Mouse (Mus musculus) kidney, embryonic 14.5 days (tissue): ENCODE measurements around the gene Neurl4. TPM values are rescaled to one million over a fixed set of nuclear protein-coding genes. Genes with fewer than 3 reads are reported as not detected.

Source experiments
- microRNA-seq: library from miRNA; unstranded; fragments of <30 nt; microRNA quantifications from one replicate; pipeline ENCODE4, GENCODE M21; 2016
- polyA plus RNA-seq: library from polyadenylated mRNA; unstranded; fragments of >200 nt; fragmentation: Nextera tagmentation; extraction: Ambion mirVana; gene quantifications from 2 replicates; pipeline ENCODE4 v1.2.1, GENCODE M21; 2014

Gene Neurl4
- polyA plus RNA-seq, 1 experiment from 2014 or later, result 16.3 TPM

Small RNAs within 50 kb of the gene (microRNA-seq; reads per million reads assigned to microRNA genes)
- not detected for gene Mir6924

Other genes with a start within 250 kb of the Neurl4 start
- gene Sox15, start 245.8 kb upstream of the Neurl4 start, polyA plus RNA-seq, result 0.51 TPM in 1 of 2 replicates, not detected in the other
- 42.3 and 71.8 TPM in 2 replicates for gene Mpdu1, start 238.4 kb upstream of the Neurl4 start, polyA plus RNA-seq
- gene Cd68, start 234.9 kb upstream of the Neurl4 start, polyA plus RNA-seq, result 8.5 and 10.5 TPM in 2 replicates
- gene Eif4a1, start 228.6 kb upstream of the Neurl4 start, polyA plus RNA-seq, result 729 and 1,177 TPM in 2 replicates
- gene Senp3, start 219.0 kb upstream of the Neurl4 start, polyA plus RNA-seq, result 95.2 and 102 TPM in 2 replicates
- 0.34 and 0.60 TPM in 2 replicates for gene Tnfsf13, start 215.3 kb upstream of the Neurl4 start, polyA plus RNA-seq
- 6.9 and 8.6 TPM in 2 replicates for gene Tnfsf12, start 205.2 kb upstream of the Neurl4 start, polyA plus RNA-seq
- 4.6 and 4.9 TPM in 2 replicates for gene Tnfsfm13, start 205.0 kb upstream of the Neurl4 start, polyA plus RNA-seq
- gene Polr2a, start 142.4 kb upstream of the Neurl4 start, polyA plus RNA-seq, result 30.2 and 58.4 TPM in 2 replicates
- gene Slc35g3, start 139.1 kb upstream of the Neurl4 start, polyA plus RNA-seq, result 0.23 and 0.36 TPM in 2 replicates
- 2.0 and 2.2 TPM in 2 replicates for gene Zbtb4, start 135.2 kb upstream of the Neurl4 start, polyA plus RNA-seq
- 4.6 and 6.5 TPM in 2 replicates for gene Chrnb1, start 105.1 kb upstream of the Neurl4 start, polyA plus RNA-seq
- 1.7 and 1.9 TPM in 2 replicates for gene Fgf11, start 99.2 kb upstream of the Neurl4 start, polyA plus RNA-seq
- 6.4 and 7.7 TPM in 2 replicates for gene Tmem102, start 95.4 kb upstream of the Neurl4 start, polyA plus RNA-seq
- not detected in 2 replicates for gene Gm39566, start 85.8 kb upstream of the Neurl4 start, polyA plus RNA-seq
- not detected in 2 replicates for gene Spem2, start 82.6 kb upstream of the Neurl4 start, polyA plus RNA-seq
- 0.27 TPM in 1 of 2 replicates, not detected in the other for gene Spem1, start 78.9 kb upstream of the Neurl4 start, polyA plus RNA-seq
- 7.8 and 8.5 TPM in 2 replicates for gene Nlgn2, start 63.3 kb upstream of the Neurl4 start, polyA plus RNA-seq
- gene Tmem256, start 62.6 kb upstream of the Neurl4 start, polyA plus RNA-seq, result 354 and 512 TPM in 2 replicates
- 84.3 and 105 TPM in 2 replicates for gene Plscr3, start 54.7 kb upstream of the Neurl4 start, polyA plus RNA-seq
- gene Tnk1, start 42.3 kb upstream of the Neurl4 start, polyA plus RNA-seq, result 2.3 and 4.9 TPM in 2 replicates
- gene Tmem95, start 23.1 kb upstream of the Neurl4 start, polyA plus RNA-seq, result not detected in 2 replicates
- 3.8 and 6.4 TPM in 2 replicates for gene Kctd11, start 19.7 kb upstream of the Neurl4 start, polyA plus RNA-seq
- 0.20 and 0.28 TPM in 2 replicates for gene Acap1, start 5.5 kb upstream of the Neurl4 start, polyA plus RNA-seq
- gene 2810408A11Rik, start 85 bp upstream of the Neurl4 start, polyA plus RNA-seq, result 12.4 and 15.1 TPM in 2 replicates
- gene Gps2, start 12.8 kb downstream of the Neurl4 start, polyA plus RNA-seq, result 73.4 and 82.0 TPM in 2 replicates
- 2,108 and 2,169 TPM in 2 replicates for gene Eif5a, start 20.9 kb downstream of the Neurl4 start, polyA plus RNA-seq
- 10.1 and 10.7 TPM in 2 replicates for gene Ybx2, start 34.7 kb downstream of the Neurl4 start, polyA plus RNA-seq
- gene Slc2a4, start 47.1 kb downstream of the Neurl4 start, polyA plus RNA-seq, result 11.7 and 14.1 TPM in 2 replicates
- 117 and 132 TPM in 2 replicates for gene Cldn7, start 63.7 kb downstream of the Neurl4 start, polyA plus RNA-seq
- 34.5 and 50.1 TPM in 2 replicates for gene Ctdnep1, start 80.1 kb downstream of the Neurl4 start, polyA plus RNA-seq
- 117 and 141 TPM in 2 replicates for gene Elp5, start 81.4 kb downstream of the Neurl4 start, polyA plus RNA-seq
- gene Gabarap, start 90.1 kb downstream of the Neurl4 start, polyA plus RNA-seq, result 426 and 499 TPM in 2 replicates
- gene Phf23, start 94.7 kb downstream of the Neurl4 start, polyA plus RNA-seq, result 48.5 and 63.1 TPM in 2 replicates
- gene Dvl2, start 99.5 kb downstream of the Neurl4 start, polyA plus RNA-seq, result 28.2 and 34.9 TPM in 2 replicates
- gene Acadvl, start 114.3 kb downstream of the Neurl4 start, polyA plus RNA-seq, result 41.1 and 58.4 TPM in 2 replicates
- gene Dlg4, start 115.9 kb downstream of the Neurl4 start, polyA plus RNA-seq, result 13.2 and 16.4 TPM in 2 replicates
- gene Asgr1, start 153.0 kb downstream of the Neurl4 start, polyA plus RNA-seq, result 2.0 and 2.4 TPM in 2 replicates
- not detected in 2 replicates for gene Asgr2, start 191.6 kb downstream of the Neurl4 start, polyA plus RNA-seq
- gene Mgl2, start 229.3 kb downstream of the Neurl4 start, polyA plus RNA-seq, result 0.60 TPM in 1 of 2 replicates, not detected in the other